Mouse (Mus musculus): ENCODE data around the gene Sept4.

Sept4 gene

GRCm38 (mm10) chr11:87579713-87580112, 11.0 kb downstream of the Sept4 start:
- no peak for DNase-seq

- DNase-seq = no peak
Observed at GRCm38 (mm10) chr11:87580543-87581085, 11.9 kb downstream of the Sept4 start.

- DNase-seq = no peak
Observed at GRCm38 (mm10) chr11:87581161-87581865, 12.6 kb downstream of the Sept4 start.

- no peak for DNase-seq
Observed at GRCm38 (mm10) chr11:87581933-87582710, 13.4 kb downstream of the Sept4 start.

- DNase-seq = no peak
Observed at GRCm38 (mm10) chr11:87583291-87584034, 14.8 kb downstream of the Sept4 start.

GRCm38 (mm10) chr11:87584711-87585505, 16.2 kb downstream of the Sept4 start:
- no peak for DNase-seq

- no peak for DNase-seq
Observed at GRCm38 (mm10) chr11:87587211-87587874, 18.6 kb downstream of the Sept4 start.

- DNase-seq = no peak
Observed at GRCm38 (mm10) chr11:87589605-87590004, 20.9 kb downstream of the Sept4 start.

GRCm38 (mm10) chr11:87590841-87591525, 22.3 kb downstream of the Sept4 start:
- peak; percentile 50 to 56 for DNase-seq

- DNase-seq = peak; percentile 97 to 99
Observed at GRCm38 (mm10) chr11:87591526-87592353, 23.0 kb downstream of the Sept4 start, which contains the start of gene Mtmr4. TSS of gene Mtmr4 (plus strand) at chr11:87592162.

GRCm38 (mm10) chr11:87592354-87592695, 23.6 kb downstream of the Sept4 start:
- no peak for DNase-seq

- DNase-seq = no peak
Observed at GRCm38 (mm10) chr11:87592713-87593598, 24.3 kb downstream of the Sept4 start.

- peak; percentile 57 to 63 for DNase-seq
Observed at GRCm38 (mm10) chr11:87595327-87595841, 26.7 kb downstream of the Sept4 start.

- no peak for DNase-seq
Observed at GRCm38 (mm10) chr11:87595976-87596375, 27.3 kb downstream of the Sept4 start.

GRCm38 (mm10) chr11:87596492-87596891, 27.8 kb downstream of the Sept4 start:
- DNase-seq = no peak

- no peak for DNase-seq
Observed at GRCm38 (mm10) chr11:87597061-87597460, 28.4 kb downstream of the Sept4 start.

GRCm38 (mm10) chr11:87599395-87600089, 30.8 kb downstream of the Sept4 start:
- DNase-seq = no peak

GRCm38 (mm10) chr11:87600322-87600853, 31.7 kb downstream of the Sept4 start:
- DNase-seq = no peak
